Mouse (Mus musculus) skeletal muscle tissue, adult 2 months (tissue): ENCODE results near the gene Cdh10.
A peak's percentile ranks its signal among the peaks of the same experiment; 100 is the strongest.

ENCODE experiments used
- DNase-seq: peaks from one replicate; pipeline ENCODE4 v3.0.0-alpha.2; 2012; ENCODE audit warnings: low read depth, low spot score

Gene Cdh10

DNA sequence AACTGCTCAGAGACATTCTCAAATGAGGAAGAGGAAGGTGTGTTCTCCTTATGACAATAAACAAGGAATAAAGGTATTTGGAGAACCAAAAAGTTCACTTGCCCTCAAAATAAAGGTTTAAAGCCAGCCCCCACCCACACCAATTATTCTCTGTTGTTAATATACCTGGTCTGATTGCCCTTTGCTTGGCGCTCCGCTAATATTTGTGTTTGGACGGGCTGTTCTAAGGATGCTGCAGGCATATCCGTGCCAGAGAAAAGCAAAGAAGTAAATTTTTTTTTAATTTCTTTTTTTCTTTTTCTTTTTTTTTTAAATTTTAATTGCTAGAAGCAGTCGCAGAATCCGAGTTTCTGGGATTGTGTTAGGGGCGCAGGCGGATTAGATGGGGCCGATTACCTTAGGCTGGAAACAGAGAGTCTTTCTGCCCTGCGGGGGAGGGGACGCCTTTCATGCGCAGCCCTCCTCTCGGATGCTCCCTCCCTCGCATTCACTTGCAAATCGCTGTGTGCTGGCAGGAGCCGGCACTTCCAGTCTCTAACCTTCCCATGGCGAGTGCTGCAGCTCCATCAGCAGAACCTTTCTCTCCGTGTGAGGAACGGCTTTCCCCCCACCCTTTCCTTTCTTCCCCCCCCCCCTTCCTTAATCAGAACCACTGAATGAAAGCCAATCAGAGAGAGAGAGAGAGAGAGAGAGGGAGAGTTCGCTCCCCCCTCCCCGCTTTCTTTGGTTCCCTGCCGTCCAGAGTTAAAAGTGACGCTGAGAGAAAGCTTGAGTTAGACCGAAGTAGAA lies at the start of gene Cdh10:
TSS of gene Cdh10 (plus strand) at position 763 of the 789 bp plus-strand sequence.
- no peak for DNase-seq

DNA sequence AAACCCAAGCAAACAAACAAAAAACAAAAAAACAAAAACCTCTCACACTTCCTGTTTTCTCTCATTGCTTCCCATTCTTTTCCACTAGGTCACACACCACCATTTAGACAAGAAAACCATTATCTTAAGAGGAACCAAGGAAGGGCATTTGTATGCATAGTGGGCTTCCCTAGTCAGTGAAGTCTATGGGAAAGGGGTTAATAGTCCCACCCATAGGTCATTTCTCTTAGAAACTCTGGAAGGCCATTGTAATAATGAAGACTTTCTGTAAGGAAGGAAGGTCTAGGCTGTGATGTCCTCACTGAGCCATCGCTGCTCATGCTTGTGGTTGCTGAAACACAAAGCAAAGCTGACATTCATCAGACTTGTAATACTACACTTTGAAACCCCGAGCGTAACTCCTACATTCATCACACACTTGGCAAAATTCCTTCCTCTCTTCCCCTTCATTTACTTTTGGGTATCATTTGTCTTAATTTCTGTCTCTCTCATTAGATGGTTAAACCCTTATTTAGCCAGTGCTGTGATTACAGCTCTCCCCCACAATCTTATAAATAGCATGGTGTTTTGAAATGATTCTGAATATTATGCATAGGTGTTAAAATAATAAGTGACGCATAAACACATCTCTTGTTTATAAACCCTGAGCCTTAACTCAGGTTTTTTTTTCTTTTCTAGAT lies 9.5 kb upstream of the Cdh10 start:
- no peak for DNase-seq

- DNase-seq = no peak
These were observed 1.0 kb upstream of the Cdh10 start for GRCm38 (mm10) chr15:18817707-18818106.

DNA sequence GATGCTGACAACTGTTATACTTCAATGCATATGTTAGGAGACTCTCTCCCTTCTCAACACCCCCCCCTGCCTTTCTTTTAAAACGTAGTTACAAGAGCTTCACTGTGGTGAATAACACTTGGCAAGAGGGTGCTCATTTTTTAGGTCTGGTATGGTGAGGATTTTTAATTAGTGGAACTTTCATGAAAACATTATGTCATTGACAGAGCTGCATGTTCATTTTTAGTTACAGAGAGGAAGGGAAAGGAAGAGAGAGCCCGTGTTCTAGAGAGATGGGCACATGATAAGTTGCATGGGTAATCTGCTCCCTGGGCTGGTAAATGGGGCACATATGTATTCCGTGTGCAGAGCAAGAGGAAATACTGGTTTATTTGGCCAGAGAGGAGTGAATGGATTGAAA lies 1.5 kb downstream of the Cdh10 start:
- DNase-seq = no peak

DNA sequence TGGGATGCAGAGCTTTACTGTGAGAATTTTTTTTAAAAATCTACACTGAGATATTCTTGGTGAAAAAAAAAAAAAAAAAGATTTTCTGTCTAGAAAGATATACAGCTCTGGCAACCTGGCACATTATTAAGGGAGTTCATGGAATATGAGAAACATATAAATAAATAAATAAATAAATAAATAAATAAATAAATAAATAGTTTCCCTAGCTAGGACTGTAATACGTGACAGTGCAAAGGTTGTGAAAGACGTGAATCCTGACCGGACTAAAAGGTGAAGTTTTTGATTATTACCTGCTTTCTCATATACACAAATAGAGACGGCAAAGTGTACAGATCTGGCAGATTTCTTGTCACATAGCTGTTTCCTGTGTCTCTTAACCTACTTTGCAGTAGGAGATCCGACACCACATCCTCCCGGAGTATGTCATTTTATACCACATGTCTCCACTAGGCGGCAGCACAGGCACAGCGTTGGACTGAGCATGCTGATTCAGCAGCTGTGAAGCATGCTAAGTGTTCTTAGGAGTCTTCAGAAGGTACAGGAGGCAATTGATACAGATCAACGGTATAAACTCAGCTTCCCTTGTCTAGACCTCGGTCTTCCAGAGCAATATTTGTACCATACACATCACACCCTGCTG lies 2.5 kb downstream of the Cdh10 start:
- DNase-seq = peak; percentile 57

DNA sequence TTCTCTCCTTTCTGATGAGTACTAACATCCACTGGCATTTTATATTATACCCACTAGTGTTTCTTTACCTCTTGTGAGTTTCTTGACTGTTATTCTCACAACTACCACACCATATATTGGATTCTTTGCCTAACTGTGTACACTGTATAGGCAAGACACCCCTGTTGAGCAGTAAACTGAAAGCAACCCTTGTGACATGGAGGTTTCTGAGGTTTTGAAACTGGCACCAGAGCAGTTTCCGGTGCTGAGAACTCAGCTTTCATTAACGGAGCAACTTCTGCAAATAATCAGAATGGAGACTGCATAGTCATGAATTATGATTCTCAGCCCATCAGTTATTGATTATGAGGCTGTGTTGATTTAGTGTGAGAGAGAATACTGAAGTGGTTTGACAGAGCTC lies 4.7 kb downstream of the Cdh10 start:
- DNase-seq = no peak

DNA sequence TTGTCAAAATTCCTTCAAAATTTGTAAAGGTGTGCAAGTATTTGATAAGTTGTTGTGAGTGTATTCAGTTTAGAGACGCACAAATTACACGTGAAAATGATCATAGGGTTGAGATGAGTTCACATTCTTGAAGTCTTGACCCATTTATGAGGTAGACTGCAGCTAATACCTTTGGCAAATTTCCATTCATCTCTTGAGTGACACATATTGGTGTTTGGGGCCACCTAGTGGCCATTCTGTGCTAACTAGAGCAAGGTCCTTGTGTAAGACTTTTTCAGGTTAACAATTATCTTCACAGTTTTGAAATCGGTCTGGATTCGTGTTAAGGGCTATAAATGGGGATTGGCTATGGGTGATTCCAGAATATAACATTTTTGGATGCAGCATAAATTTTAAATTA lies 13.5 kb downstream of the Cdh10 start:
- DNase-seq = peak; percentile 7

GRCm38 (mm10) chr15:18841769-18842168 lies 23.0 kb downstream of the Cdh10 start:
- no peak for DNase-seq

DNA sequence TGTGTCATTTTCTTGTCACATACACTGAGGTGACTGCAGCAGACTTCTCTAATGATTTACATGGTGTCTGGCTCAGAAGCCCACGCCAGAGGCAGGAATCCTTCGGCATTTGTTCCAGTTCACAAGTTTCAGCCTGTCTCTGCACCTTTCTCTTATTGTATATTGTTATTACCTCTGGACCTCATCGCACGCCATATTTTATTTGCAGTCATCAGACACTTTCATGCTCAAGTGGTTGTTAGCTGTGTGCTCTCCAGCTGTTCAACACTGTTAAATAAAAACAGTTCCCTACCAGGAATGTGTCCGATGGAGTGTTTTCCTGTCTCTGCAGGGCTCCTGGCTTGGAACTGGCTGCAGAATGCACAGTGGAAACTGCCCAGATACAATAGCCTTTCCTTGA lies 26.1 kb downstream of the Cdh10 start:
- DNase-seq = no peak

- DNase-seq = no peak
These were observed 31.8 kb downstream of the Cdh10 start for GRCm38 (mm10) chr15:18850497-18850896.

DNA sequence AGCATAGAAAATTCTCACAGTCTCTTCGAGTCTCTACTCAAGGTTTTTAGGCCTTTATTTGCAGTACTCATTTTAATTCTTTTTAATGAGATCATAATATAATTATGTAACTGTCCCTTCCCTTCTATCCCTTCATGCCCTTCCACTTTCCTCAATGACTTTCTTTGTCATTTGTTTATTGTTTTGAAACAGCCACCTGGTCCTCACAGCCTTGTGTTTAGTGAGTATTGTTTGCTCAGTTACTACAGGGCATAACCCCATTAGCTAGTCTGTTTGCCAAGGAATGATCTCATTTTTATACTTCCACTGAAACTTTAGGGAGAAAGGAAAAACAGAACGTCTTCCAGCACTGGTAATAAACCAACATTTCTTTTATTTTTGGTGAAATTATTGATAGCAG lies 39.4 kb downstream of the Cdh10 start:
- no peak for DNase-seq

DNA sequence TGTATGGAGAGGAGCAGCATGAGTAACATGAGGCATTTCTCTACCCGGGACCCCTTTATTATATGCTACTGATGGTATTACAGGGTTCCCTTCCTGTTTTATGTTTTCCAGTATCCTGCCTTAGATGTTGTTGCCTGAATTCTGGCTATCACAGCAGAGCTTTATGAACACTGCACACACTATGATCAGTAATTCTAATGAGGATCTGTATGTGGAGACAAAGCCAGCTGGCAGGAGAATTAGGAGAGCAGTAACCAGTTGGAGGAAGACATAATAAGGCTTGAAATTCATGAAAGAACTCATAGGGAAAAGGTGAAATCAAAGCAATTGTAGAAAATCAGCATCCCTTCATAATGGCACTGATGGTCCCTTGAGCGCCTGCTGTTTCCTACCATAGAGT lies 51.1 kb downstream of the Cdh10 start:
- no peak for DNase-seq

GRCm38 (mm10) chr15:18881467-18881866 lies 62.7 kb downstream of the Cdh10 start:
- DNase-seq = no peak

DNA sequence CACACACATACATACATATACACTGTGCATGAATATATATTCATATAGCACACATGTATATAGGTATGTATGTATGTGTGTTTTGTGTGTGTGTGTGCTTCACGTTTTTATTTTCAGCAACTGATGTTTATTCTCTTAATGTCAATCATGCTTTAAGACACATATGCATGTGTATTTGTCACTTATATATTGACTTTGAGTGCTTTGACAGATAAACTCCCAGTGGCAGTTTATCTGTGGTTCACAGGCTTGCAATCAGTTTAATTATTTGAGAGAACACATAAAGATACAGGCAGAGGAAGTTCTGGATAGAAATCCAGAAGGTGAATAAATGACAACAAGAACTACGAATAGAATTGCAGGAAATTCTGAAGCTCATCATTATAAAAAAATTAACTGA lies 67.9 kb downstream of the Cdh10 start:
- no peak for DNase-seq

- no peak for DNase-seq
These were observed 70.2 kb downstream of the Cdh10 start for GRCm38 (mm10) chr15:18888912-18889311.

- DNase-seq = no peak
These were observed 71.6 kb downstream of the Cdh10 start for GRCm38 (mm10) chr15:18890358-18890757.

GRCm38 (mm10) chr15:18900776-18901175 lies 82.0 kb downstream of the Cdh10 start:
- DNase-seq = no peak

DNA sequence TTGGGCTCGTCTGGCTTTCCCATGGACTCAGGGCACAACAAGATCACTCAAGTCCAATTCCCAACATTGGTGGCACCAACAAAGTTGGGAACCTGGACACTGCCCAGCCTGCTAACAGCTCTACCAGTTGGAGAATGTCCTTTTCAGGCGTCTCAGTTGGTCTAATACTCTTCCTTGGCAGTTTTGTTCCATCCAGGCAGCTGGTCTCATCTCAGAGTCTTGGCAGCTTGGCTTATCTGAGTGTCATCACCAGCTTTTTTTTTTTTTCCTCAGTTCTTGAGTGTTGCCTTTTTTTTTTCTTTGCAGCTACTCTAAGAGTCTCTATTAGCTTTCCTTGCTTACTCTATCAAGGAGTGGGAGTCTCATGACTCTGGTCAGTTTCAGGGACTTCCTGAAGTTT lies 85.4 kb downstream of the Cdh10 start:
- DNase-seq = no peak

DNA sequence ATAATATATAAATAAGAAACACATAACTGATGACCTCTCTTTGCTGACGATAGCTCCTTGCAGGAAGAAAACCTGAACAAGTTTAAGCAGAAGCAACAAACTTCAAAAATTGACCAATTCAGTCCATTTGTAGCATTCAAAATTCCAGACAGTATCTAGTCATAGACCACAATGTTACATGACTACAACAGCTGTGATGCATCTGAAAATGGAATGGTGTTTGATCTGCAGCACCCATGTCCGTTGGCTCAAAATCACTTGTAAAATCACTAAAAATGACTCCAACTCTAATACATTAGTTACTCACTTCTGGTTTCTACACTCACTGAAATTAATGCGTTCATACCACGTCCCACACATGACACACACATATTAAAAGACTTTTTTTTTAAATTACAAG lies 91.9 kb downstream of the Cdh10 start:
- DNase-seq = no peak

DNA sequence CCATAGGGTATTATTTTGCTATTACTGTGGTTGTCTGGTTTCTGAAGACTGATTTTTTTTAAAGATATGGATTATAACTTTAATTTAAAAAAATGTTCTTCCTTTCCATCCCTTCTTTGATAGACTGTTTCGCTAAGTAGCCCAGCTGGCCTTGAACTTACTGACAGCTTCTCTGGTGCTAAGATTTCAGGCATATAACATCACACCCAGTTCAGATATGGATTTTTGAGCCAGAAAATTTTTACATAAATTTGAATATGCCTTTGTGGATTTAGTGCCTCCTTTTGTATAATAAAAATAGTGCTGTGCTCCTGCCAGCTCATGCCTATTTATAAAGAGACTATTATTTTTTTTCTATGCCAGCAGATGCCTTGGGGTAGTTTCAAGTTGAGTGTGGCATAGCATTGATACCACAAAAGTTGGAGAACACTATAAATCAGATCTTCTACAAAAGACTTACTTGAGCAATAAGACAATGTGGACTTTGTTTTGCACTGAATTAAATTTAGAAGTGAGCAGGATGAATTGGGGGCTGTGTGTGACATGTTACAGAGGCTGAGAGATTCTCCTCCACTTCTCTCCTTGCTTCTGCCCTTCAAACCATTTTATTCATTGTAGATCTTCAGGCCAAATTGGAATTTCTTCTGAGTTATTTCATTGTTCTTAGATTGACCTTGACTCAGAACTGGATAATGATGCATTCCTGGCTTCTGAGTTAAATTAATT lies 106.8 kb downstream of the Cdh10 start:
- DNase-seq = no peak

- no peak for DNase-seq
These were observed 108.2 kb downstream of the Cdh10 start for GRCm38 (mm10) chr15:18926964-18927363.

- no peak for DNase-seq
These were observed 133.5 kb downstream of the Cdh10 start for GRCm38 (mm10) chr15:18952266-18952665.
